Mouse (Mus musculus): Measurements from ENCODE around the gene Ccdc50. TPM values are rescaled to one million over a fixed set of nuclear protein-coding genes. Genes with fewer than 3 reads are reported as not detected.
A peak's percentile ranks its signal among the peaks of the same experiment; 100 is the strongest.

Ccdc50 gene
- polyA plus RNA-seq, 1 experiment from 2014 or later, result 37.4 TPM

- no peaks in the 10 kb centered on the region for H3K36me3 ChIP-seq (ENCODE audit: insufficient read depth, low read length)
- H3K9me3 ChIP-seq (replicated peaks; ENCODE audit: low read length), result no peaks in the 10 kb centered on the region
- ATAC-seq (replicated peaks; ENCODE audit: low FRiP score, low read depth), result no peak
- no peak for DNase-seq (ENCODE audit: low spot score)
- no peak overlapping the region for H3K27ac ChIP-seq
- H3K4me3 ChIP-seq (replicated peaks; ENCODE audit: low read depth, low read length), result peak overlapping the region; percentile 80; the same call in 1 of the 2 replicates
- peak overlapping the region; percentile 95; the same call in 1 of the 2 replicates for H3K9ac ChIP-seq (ENCODE audit: low read depth, low read length)
- H3K4me1 ChIP-seq (replicated peaks; ENCODE audit: insufficient read depth, low read length), result 0 out of 2 replicates have a peak, but pooled peaks cover 9% of the 10 kb centered on the region
- WGBS, result 80% methylated on average over 4 of the region's 4 CpGs
- peak overlapping the region; percentile 69 for H3K4me2 ChIP-seq (ENCODE audit: low read length)
- no peak for TF ChIP-seq CTCF (IDR thresholded peaks at IDR 0.05; ENCODE audit: low read depth)
- no peaks in the 10 kb centered on the region for H3K27me3 ChIP-seq (ENCODE audit: insufficient read depth, low read length)
Observed at GRCm38 (mm10) chr16:27390306-27390705, 1.6 kb downstream of the Ccdc50 start.

GRCm38 (mm10) chr16:27391845-27392244, 3.2 kb downstream of the Ccdc50 start:
- Histone ChIP-seq H3K4me3 (replicated peaks; ENCODE audit: low read depth, low read length) (no peak overlapping the region), H3K36me3 (ENCODE audit: insufficient read depth, low read length) (no peaks in the 10 kb centered on the region), H3K4me2 (ENCODE audit: low read length) (no peak overlapping the region), H3K9me3 (replicated peaks; ENCODE audit: low read length) (no peaks in the 10 kb centered on the region), H3K27me3 (ENCODE audit: insufficient read depth, low read length) (no peaks in the 10 kb centered on the region), H3K9ac (ENCODE audit: low read depth, low read length) (no peak overlapping the region), H3K27ac (no peak overlapping the region), H3K4me1 (replicated peaks; ENCODE audit: insufficient read depth, low read length) (0 out of 2 replicates have a peak, but pooled peaks cover 9% of the 10 kb centered on the region)
- ATAC-seq (replicated peaks; ENCODE audit: low FRiP score, low read depth), result no peak
- no peak for TF ChIP-seq CTCF (IDR thresholded peaks at IDR 0.05; ENCODE audit: low read depth)
- DNase-seq (ENCODE audit: low spot score), result no peak
- WGBS, result 74% methylated on average over 2 of the region's 2 CpGs

- Histone ChIP-seq H3K36me3 (ENCODE audit: insufficient read depth, low read length) (no peaks in the 10 kb centered on the region), H3K27me3 (ENCODE audit: insufficient read depth, low read length) (no peaks in the 10 kb centered on the region), H3K9me3 (replicated peaks; ENCODE audit: low read length) (no peaks in the 10 kb centered on the region), H3K4me2 (ENCODE audit: low read length) (no peak overlapping the region), H3K9ac (ENCODE audit: low read depth, low read length) (no peak overlapping the region), H3K27ac (no peak overlapping the region), H3K4me1 (replicated peaks; ENCODE audit: insufficient read depth, low read length) (0 out of 2 replicates have a peak, but pooled peaks cover 5% of the 10 kb centered on the region), H3K4me3 (replicated peaks; ENCODE audit: low read depth, low read length) (no peak overlapping the region)
- WGBS, result 91% methylated on average over 4 of the region's 4 CpGs
- TF ChIP-seq CTCF (IDR thresholded peaks at IDR 0.05; ENCODE audit: low read depth), result no peak
- DNase-seq (ENCODE audit: low spot score), result no peak
- ATAC-seq (replicated peaks; ENCODE audit: low FRiP score, low read depth), result no peak
Observed at GRCm38 (mm10) chr16:27395251-27396037, 6.8 kb downstream of the Ccdc50 start.

- Histone ChIP-seq H3K36me3 (ENCODE audit: insufficient read depth, low read length) (no peaks in the 10 kb centered on the region), H3K4me3 (replicated peaks; ENCODE audit: low read depth, low read length) (no peak overlapping the region), H3K9me3 (replicated peaks; ENCODE audit: low read length) (no peaks in the 10 kb centered on the region), H3K4me2 (ENCODE audit: low read length) (no peak overlapping the region), H3K27ac (no peak overlapping the region), H3K4me1 (replicated peaks; ENCODE audit: insufficient read depth, low read length) (no peaks in the 10 kb centered on the region), H3K27me3 (ENCODE audit: insufficient read depth, low read length) (no peaks in the 10 kb centered on the region), H3K9ac (ENCODE audit: low read depth, low read length) (no peak overlapping the region)
- DNase-seq (ENCODE audit: low spot score) (no peak), ATAC-seq (replicated peaks; ENCODE audit: low FRiP score, low read depth) (no peak)
- 98% methylated on average over 1 of the region's 1 CpGs for WGBS
- no peak for TF ChIP-seq CTCF (IDR thresholded peaks at IDR 0.05; ENCODE audit: low read depth)
Observed at GRCm38 (mm10) chr16:27396951-27397350, 8.3 kb downstream of the Ccdc50 start.

GRCm38 (mm10) chr16:27399026-27399718, 10.5 kb downstream of the Ccdc50 start:
- no peak overlapping the region for H3K27ac ChIP-seq
- no peaks in the 10 kb centered on the region for H3K9me3 ChIP-seq (replicated peaks; ENCODE audit: low read length)
- no peaks in the 10 kb centered on the region for H3K4me1 ChIP-seq (replicated peaks; ENCODE audit: insufficient read depth, low read length)
- 84% methylated on average over 3 of the region's 3 CpGs for WGBS
- H3K4me3 ChIP-seq (replicated peaks; ENCODE audit: low read depth, low read length), result no peak overlapping the region
- DNase-seq (ENCODE audit: low spot score), result no peak
- H3K36me3 ChIP-seq (ENCODE audit: insufficient read depth, low read length), result no peaks in the 10 kb centered on the region
- no peak overlapping the region for H3K4me2 ChIP-seq (ENCODE audit: low read length)
- TF ChIP-seq CTCF (IDR thresholded peaks at IDR 0.05; ENCODE audit: low read depth), result no peak
- ATAC-seq (replicated peaks; ENCODE audit: low FRiP score, low read depth), result no peak
- no peaks in the 10 kb centered on the region for H3K27me3 ChIP-seq (ENCODE audit: insufficient read depth, low read length)
- H3K9ac ChIP-seq (ENCODE audit: low read depth, low read length), result no peak overlapping the region

- Histone ChIP-seq H3K27me3 (ENCODE audit: insufficient read depth, low read length) (no peaks in the 10 kb centered on the region), H3K4me1 (replicated peaks; ENCODE audit: insufficient read depth, low read length) (no peaks in the 10 kb centered on the region), H3K4me2 (ENCODE audit: low read length) (no peak overlapping the region), H3K36me3 (ENCODE audit: insufficient read depth, low read length) (no peaks in the 10 kb centered on the region), H3K4me3 (replicated peaks; ENCODE audit: low read depth, low read length) (no peak overlapping the region), H3K9ac (ENCODE audit: low read depth, low read length) (no peak overlapping the region), H3K27ac (no peak overlapping the region), H3K9me3 (replicated peaks; ENCODE audit: low read length) (no peaks in the 10 kb centered on the region)
- DNase-seq (ENCODE audit: low spot score), result no peak
- no peak for ATAC-seq (replicated peaks; ENCODE audit: low FRiP score, low read depth)
- 86% methylated on average over 6 of the region's 6 CpGs for WGBS
- TF ChIP-seq CTCF (IDR thresholded peaks at IDR 0.05; ENCODE audit: low read depth), result no peak
Observed at GRCm38 (mm10) chr16:27399719-27400253, 11.1 kb downstream of the Ccdc50 start.
